Mouse (Mus musculus) CD8-positive naive resting alpha-beta T cell, adult 2 months (primary cell): Measurements from ENCODE around the gene Iqgap3.

Experiments
- DNase-seq, 2 experiments: peaks; one replicate each; pipeline ENCODE4 v3.0.0; 2022; ENCODE audit warnings: low read depth in 2 of 2, low spot score in 2 of 2

Iqgap3 gene

GRCm38 (mm10) chr3:88081345-88082223 is at the start of gene Iqgap3:
Gene Iqgap3 (plus strand): TSS chr3:88081971.
- DNase-seq, result peak; percentile 25 to 41

DNA sequence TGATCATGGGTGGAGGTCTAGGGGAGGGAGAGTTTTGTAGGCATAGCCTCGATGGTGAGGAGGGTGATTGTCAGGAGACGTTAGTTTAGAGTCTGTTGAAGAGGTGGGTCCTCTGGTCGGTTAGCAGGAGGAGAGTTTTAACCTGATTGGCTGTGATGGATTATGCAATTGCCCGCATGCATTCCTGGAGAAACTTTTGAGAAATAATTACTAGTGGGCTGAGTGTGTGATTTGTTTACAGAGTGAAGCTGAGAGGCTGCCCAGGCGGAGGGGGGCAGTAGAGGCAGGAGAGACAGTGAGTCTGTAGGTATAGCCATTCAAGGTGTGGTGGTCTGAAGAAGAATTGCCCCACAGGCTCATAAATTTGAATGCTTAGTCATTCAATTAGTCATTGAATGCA is 48.3 kb upstream of the Iqgap3 start:
- DNase-seq, result no peak

GRCm38 (mm10) chr3:88035561-88036293 is 46.0 kb upstream of the Iqgap3 start:
- DNase-seq, result no peak

DNA sequence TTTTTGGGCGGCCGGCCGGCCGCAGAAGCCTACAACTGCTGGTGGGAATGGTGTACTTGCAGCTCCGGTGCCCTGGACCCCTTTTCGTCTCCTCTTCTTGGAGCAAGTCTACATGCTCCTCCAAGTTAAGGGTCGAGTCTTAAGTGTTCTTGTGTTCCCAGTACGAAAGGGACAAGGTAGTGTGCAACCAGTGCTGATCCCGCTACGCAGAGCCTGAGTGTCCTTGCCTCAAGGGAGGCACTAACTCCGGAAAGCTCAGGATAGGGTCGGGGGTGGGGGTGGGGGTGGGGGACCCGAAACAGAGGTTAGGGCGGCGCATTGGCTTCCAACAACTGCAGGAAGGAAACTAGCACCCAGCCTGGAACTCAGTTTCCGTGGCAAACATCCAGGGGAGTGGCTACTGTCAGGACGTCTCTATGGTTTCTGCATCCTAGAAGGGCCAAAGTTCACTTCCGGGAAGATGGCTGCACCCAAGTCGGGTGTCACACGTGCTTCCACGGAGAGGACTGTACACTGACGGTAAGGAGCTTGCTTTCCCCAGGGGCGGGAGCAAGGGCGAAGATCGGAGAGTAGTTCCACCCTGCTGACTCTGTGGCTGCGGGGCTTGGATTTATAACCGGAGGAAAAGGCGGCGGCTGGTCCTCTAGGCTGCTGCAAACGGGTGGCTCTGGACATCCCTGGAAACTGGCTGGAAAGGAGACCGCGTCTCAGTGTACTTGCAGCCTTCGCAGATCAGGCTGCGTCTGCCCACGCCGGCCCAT is 38.9 kb upstream of the Iqgap3 start, which contains the start of gene Gpatch4:
Gene Gpatch4 (plus strand): TSS at position 448 of the 761 bp plus-strand sequence.
- DNase-seq, result peak; percentile 76 to 94

GRCm38 (mm10) chr3:88049532-88049931 is 32.2 kb upstream of the Iqgap3 start:
- no peak for DNase-seq

- no peak for DNase-seq
Measured at GRCm38 (mm10) chr3:88057030-88057429, 24.7 kb upstream of the Iqgap3 start.

- DNase-seq, result peak; percentile 67 to 77
Measured at GRCm38 (mm10) chr3:88057902-88058696, 23.7 kb upstream of the Iqgap3 start, which contains the start of gene Naxe. Gene Naxe (minus strand): TSS chr3:88058495.

GRCm38 (mm10) chr3:88068386-88068785 is 13.4 kb upstream of the Iqgap3 start:
- no peak for DNase-seq

DNA sequence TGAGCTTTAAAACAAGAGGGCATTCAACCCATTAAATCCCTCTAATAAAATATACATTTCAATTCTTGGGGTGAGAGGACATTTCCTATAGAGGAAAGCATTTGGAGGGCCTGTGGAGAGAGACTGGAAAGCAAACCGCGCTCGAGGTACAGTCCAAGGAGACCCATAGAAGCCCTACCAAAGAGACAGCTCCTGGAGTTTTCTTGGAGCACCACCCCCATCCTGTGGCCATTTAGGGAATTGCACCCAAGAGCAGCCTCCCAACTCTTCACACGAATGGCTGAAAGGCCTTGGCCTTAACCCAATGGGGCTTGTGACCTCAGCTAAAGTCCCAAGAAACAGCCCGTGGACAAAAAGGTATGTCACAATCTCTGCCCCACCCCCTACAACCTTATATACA is 10.0 kb upstream of the Iqgap3 start:
- peak; percentile 81 to 88 for DNase-seq

DNA sequence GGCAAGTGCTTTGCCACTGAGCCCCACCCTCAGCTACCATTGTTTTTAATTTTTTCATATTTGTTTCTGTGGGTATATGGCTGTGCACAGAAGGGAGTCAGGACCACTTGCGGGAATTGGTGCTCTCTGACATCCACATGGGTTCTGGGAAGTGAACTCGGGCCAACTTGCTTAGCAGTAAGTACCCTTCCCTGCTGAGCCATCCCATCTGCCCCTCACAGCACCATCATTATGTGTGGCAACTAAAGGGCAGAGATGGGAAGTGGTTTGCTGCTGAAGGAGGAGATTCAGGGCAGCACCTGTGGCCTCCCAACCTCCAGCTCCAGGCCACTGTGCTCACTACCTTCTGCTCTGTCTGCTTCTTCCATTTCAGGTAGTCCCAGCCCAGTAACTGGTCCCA is 8.1 kb upstream of the Iqgap3 start:
- DNase-seq, result no peak

DNA sequence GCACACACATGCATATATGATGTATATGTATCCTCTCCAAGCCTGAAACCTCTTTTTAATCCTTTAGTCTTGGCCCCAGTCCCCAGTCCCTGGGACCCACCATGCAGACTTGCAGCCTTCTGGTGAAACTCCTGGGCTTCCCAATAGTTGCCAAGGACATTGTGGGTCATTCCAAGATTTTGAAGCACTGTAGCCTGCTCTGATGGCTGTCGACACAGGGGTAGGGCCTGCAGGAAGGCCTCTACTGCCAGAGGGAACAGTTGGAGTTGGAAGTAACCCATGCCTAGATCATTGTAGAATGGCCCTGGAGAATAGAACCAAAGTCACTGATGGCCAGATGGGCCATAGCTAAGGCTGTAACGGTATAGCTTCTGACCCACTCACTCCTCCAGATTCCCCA is 7.4 kb upstream of the Iqgap3 start:
- no peak for DNase-seq

- no peak for DNase-seq
Measured at GRCm38 (mm10) chr3:88074766-88075165, 7.0 kb upstream of the Iqgap3 start.

DNA sequence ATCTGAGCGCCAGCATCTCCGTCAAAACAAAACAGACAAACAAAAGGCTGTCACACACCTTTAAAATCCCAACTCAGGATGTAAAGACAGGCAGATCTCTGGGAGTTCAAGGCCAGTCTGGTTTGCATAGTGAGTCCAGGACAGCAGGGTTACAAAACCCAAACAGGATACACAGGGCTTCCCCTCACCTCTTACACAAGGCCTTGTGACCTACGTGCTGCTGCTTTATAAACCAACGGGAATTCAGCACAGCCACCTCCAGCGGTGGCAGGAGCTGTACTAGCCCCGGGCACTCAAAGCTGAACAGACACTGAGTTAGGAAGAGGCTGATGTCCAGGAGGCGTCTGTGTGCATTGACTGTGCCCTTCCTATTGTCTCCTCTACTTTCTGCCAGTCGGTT is 4.3 kb upstream of the Iqgap3 start:
- no peak for DNase-seq

DNA sequence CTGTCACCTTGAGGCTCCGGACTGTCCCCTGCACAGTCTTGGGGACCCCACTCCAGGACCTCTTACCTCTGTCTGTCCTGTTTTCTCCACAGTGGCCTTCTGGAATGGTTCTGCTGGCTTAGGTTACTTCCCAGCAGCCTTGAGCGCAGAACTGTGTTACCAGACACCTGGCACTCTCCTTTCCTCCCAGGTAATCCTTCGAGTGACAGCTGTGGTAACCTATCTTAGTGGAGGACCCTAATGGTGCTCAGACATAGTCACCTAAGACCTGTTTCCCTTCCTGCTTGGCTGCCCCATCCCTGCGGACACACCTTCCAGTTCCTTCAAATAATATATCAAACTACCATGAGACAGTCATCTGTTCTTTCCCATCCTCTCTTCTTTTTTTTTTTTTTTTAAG is 3.6 kb upstream of the Iqgap3 start, which contains the start of gene Ttc24:
Gene Ttc24 (minus strand): TSS at position 101 of the 400 bp plus-strand sequence.
- no peak for DNase-seq

DNA sequence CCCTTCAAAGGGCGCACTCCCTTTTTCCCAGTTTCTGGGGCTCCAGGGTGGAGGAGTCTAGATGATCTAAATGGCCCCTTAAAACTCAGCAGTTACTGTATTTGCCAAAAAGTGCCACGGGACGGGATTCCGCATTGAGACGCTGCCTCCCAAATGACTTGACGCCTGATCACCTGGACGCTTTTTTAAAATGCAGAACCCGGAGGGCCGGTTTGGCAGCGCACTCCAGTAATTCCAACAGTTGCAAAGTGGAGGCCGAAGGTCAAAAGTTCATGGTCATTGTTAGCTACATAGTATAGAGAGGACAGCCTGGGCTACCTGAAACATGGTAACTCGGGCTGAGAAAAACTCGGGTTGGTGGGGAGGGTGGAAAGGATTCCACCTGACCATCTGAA is 450 bp downstream of the Iqgap3 start:
- DNase-seq, result no peak

DNA sequence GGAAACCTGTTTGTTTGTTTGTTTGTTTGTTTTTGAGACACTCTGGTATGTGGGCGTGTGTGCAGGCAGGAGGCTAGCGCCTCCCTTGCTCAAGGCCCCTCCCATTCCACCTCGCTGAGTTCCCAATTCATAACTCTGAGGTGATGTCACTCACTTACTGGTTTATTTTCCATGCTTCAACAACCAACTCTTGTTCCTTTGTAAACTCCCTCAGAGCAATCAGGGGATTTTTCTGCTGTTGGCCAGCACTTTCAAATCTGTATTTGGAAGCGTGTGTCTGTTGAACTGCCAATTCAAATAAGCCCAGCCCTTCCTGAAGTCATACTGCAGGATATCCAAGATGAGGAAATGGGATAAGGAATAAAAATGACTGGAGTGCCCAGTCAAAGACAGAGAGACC is 892 bp downstream of the Iqgap3 start:
- no peak for DNase-seq

DNA sequence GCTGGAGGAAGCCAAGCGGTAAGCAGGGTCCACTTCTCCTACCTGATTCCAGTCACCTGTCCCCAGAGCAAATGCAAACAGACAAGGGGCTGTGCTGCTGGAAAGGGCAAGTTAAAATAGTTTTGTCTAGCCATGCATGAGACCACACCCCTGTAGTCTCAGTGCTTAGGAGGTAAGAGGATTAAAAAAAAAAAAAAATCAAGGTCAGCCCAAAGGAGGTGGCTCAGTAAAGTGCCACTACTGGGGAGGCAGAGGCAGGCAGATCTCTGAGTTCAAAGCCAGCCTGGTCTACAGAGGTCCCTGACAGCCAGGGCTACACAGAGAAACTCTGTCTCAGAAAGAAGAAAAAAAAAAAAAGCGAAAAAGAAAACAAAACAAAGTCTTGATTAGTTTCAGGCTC is 2.2 kb downstream of the Iqgap3 start:
- no peak for DNase-seq

DNA sequence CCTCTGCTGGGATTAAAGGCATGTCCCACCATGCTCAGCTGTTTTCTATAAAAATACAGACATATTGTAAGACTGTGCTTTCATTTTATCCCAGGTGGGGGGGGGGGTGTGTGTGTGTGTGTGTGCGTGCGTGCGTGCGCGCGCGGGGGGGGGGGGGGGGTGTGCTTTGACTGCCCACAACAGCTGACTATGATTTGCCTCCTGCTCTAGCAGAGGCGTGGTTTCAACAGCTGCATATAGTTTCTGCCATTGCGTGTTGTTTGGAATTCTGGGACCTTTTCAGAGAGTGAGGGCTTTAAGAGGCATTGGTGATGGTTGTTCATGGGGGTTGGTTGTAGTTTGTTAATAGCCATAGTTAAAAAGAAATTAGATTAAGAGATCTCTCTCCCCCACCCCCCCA is 3.7 kb downstream of the Iqgap3 start:
- DNase-seq, result no peak

DNA sequence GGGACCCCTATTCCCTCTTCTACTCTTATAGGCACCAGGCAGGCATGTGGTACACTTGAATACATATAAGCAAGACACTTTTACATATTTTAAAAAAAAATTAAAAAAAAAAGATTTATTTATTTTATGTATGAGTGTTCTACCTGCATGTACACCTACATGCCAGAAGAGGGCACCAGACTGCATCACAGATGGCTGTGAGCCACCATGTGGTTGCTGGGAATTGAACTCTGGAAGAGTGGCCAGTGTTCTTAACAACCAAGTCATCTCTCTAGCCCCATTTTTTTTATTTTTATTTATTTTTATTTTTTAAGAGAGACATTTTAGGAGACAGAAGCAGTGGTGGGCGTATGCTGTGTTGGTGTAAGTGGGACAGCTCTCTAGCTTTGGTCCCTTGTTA is 5.9 kb downstream of the Iqgap3 start:
- DNase-seq, result peak; percentile 12 to 39

DNA sequence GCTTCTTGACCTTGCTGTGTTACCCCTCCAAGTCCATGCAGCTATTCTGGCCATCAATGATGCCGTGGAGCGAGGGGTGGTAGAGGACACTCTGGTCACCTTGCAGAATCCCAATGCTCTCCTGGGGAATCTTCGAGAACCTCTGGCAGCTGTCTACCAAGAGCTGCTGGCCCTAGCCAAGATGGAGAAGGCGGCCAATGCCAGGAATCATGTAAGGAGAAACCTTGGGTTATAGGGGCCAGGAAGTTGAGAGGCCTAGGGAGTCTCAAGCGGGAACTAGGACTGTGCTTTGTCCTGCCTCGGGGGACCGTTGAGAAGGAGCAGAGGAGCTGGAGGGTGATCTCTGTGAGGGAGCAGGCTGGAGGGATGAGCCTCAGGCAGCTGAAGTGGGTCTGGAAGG is 8.3 kb downstream of the Iqgap3 start:
- no peak for DNase-seq

DNA sequence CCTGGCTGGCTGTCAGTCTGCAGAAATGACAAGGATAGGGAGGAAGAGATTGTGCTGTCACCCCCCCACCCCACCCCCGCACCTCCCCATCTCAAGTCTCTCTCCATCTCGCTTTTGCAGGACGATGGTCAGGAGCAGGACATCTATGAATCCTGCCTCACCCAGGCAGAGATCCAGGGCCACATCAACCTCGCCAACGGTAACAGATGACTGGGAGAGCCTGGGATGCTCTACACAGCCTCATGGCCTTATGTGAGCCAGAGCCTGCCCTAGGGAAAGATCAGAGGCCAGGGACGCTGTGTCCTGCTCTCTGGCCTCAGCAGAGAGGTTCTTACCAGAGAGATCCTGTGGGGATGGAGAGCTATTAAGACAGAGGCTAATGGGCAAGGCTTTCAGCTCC is 8.8 kb downstream of the Iqgap3 start:
- DNase-seq, result no peak
